Mouse (Mus musculus) v-Abl transformed pro-B cells (cell line): ENCODE results near the gene Idh2.

ENCODE experiments used
- in situ Hi-C, 2 experiments: fragments of 400-800 bp; cut with MboI; formaldehyde crosslinking; loops; one replicate each; pipeline ENCODE4 v1.15.1; 2025; ENCODE audit not compliant: unreplicated experiment in 2 of 2

Idh2 gene

GRCm38 (mm10) chr7:80091004-80091865 is 24.0 kb downstream of the Idh2 start:
- in situ Hi-C loops: loop anchor here in 1 of 2 experiments (5.0 to 25.0 kb wide), 2 partner anchors 41 to 304 kb away; partner anchors contain the start of gene Mesp1

DNA sequence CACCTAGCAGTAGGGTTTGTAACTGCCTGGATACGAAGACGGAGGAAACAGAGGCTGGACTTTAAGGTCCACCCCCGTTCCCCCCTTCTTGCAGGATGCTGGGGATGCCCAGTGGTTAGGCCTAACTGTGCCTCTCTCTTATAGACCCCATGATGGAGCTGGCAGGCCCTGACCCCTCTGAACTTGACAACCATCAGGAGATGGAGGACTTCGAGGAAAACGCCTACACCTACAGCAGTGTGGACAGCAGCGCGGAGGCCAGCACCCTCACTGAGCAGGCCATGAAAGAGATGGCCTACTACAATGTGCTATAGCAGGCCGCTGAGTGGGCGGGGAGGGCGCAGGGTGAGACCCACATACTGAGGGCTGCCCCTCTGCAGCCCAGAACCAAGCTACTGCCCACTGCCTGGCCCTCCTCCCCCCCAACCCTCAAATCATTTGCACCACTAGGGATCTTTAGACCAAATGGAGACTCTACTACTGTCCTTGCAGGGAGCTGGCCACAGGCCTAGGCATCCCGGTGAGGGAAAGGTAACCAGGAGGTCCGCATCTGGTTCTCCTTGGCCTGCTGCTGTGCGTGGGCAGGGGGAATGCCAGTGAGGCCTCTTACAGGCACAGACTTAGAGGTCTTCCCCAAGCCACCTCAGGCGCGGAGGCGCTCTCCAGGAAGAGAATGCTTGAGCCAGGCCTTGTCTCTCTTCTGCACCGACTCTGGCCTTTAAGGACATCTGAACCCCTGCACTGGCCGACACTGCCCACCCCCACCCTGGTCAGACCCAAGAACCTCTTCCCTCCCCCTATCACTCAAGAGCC is 24.8 kb downstream of the Idh2 start:
- in situ Hi-C loops: loop anchor here in 1 of 2 experiments (5.0 to 25.0 kb wide), 2 partner anchors 42 to 303 kb away; partner anchors contain the start of gene Mesp1

GRCm38 (mm10) chr7:80088191-80088590 is 27.0 kb downstream of the Idh2 start:
- in situ Hi-C loops: loop anchor here in 1 of 2 experiments (25.0 kb wide), 1 partner anchor 301 kb away; the partner anchor contains the start of gene Mesp1

DNA sequence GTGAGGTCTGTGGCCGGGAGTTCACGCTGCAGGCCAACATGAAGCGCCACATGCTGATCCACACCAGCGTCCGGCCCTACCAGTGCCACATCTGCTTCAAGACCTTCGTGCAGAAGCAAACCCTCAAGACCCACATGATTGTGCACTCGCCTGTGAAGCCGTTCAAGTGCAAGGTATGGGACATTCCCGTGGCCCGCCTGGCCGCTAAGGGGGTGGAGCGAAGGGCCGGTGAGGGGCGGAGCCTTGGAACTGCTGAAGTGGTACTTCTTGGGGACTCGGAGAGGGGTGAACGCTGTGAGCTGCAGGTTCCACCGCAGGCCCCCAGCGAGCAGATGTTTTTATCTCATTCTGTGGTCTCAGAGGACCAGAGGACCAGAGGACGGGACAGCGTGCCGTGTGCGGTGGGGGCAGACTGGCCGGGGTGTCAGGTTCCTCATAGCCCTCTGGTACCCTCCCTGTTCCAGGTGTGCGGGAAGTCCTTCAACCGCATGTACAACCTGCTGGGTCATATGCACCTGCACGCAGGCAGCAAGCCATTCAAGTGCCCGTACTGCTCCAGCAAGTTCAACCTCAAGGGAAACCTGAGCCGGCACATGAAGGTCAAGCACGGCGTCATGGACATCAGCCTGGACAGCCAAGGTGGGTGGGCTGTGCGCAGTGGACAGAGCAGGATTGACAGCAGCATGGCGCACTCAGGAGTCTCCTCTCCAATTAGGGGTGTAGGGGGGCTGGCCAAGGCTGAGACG is 29.0 kb downstream of the Idh2 start:
- in situ Hi-C loops: loop anchor here in 1 of 2 experiments (25.0 kb wide), 1 partner anchor 299 kb away; the partner anchor contains the start of gene Mesp1

- in situ Hi-C loops: loop anchor here (5.0 to 25.0 kb wide), 3 partner anchors 48 to 297 kb away; partner anchors contain the start of gene Mesp1 (in 1 of the 2)
Measured at GRCm38 (mm10) chr7:80084484-80084931, 30.7 kb downstream of the Idh2 start.

- in situ Hi-C loops: loop anchor here (5.0 to 25.0 kb wide), 3 partner anchors 50 to 295 kb away; partner anchors contain the start of gene Mesp1 (in 1 of the 2)
Measured at GRCm38 (mm10) chr7:80081586-80082554, 33.3 kb downstream of the Idh2 start.

GRCm38 (mm10) chr7:80078792-80079301 is 36.3 kb downstream of the Idh2 start:
- in situ Hi-C loops: loop anchor here in 1 of 2 experiments (25.0 kb wide), 1 partner anchor 292 kb away; the partner anchor contains the start of gene Mesp1

- in situ Hi-C loops: loop anchor here in 1 of 2 experiments (25.0 kb wide), 1 partner anchor 290 kb away; the partner anchor contains the start of gene Mesp1
Measured at GRCm38 (mm10) chr7:80077801-80078200, 37.4 kb downstream of the Idh2 start.

DNA sequence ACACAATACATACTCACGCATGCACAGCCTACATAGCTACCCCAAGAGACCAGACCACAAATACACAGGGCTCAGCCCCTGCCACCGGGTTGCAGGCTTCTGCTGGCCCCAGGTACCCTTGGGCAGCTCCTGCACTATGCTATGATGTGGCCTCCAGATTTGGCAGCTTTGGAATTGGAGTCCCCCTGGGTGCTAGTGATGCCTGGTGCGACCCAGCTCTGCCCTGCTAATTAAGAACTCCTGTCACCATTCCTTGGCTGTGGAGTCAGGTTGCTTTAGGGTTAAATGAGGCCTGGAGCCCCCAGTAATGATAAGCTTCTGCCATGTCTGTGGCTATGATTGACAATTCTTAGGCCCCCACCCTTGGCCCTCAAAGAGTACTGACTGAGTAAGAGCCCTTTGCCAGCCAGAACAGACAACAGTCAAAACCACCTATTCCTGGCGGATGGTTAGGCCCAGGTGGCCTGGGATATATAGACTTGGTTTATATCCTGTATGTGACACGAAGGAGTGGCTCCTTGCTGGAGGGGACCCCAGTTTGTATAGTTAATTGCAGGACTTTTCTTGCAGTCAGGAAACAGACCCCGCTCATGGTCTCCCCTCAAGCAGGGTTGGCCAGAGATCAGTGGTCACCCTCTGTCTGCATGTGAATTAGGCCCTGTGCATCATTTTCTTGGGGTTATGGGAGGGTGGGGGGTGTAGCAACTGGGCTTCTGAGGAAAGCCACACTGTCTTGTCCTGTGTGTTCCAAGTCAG is 38.1 kb downstream of the Idh2 start:
- in situ Hi-C loops: loop anchor here in 1 of 2 experiments (25.0 kb wide), 1 partner anchor 290 kb away; the partner anchor contains the start of gene Mesp1

DNA sequence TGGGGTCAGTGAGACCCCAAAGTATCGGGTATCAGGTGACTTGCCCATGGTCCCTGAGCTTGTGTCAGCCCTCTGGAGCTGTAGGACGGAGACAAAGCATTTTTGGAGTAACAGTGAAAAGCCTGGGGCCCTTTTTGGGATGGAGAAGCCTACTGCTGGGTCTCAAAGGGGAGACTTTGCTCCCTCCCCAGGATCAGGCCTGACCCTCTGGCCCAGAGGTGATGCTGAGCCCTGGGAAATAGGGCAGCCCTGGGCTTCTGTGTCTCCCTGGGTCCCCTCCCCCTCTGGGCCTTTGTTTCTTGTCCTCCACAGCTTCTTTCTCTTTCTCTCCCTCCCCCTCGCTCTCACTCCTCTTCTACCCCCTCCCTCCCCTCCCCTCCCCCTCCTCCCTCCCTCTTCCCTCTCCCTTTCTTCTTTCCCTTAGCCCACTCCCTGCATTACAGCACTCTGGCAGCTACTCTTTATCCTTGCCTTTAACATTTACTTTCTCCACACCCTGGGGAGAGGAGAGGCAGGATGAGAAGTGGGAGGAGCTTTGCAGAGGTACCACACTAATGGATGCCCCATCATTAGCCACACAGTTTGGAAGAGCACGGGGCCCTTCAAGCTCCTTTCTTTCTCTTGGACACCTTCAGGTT is 39.1 kb downstream of the Idh2 start:
- in situ Hi-C loops: loop anchor here in 1 of 2 experiments (25.0 kb wide), 1 partner anchor 289 kb away; the partner anchor contains the start of gene Mesp1

DNA sequence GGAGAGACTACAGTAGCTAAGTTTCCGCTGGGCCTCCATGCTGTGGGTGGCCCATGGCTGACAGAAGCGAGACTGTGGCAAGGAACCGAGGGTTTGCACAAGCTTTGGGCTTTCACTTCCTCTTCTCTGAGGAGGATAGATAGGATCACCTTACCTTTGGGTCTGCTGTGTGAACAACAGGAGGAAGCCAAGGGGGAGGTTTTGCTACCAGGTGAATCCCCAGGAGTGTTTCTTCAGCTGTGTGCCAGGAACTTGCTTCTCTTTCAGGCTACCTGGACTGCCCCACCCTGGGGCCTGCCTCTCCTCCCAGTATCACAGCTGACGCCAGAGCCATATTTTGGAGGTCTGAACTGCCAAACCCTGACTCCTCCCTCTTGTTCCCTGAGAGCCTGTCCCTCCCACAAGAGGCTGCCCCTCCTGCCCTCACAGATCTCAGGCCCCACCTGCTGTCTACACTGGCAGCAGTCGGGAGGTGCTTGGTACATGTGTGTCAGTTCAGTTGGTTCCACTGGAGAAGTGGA is 40.2 kb downstream of the Idh2 start:
- in situ Hi-C loops: loop anchor here in 1 of 2 experiments (25.0 kb wide), 1 partner anchor 288 kb away; the partner anchor contains the start of gene Mesp1

DNA sequence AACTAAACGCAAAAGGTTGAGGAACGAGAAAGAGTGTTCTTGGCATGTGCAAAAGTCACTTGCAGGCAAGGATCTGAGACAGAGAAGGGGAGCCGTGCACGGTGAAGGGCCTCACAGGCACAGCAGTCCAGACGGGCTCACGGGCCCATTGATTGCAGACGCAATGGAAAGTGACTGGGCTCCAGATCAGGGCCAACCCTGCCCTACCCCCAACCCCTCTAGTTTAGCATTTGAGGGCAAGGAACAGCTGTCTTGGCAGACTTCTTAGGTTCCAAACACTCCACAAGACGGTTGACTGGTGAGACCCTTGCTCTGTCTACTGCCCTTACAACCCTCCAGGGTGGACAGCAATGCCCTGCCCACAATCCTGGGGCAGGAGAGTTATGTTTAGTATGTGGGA is 41.7 kb downstream of the Idh2 start:
- in situ Hi-C loops: no loop called here

DNA sequence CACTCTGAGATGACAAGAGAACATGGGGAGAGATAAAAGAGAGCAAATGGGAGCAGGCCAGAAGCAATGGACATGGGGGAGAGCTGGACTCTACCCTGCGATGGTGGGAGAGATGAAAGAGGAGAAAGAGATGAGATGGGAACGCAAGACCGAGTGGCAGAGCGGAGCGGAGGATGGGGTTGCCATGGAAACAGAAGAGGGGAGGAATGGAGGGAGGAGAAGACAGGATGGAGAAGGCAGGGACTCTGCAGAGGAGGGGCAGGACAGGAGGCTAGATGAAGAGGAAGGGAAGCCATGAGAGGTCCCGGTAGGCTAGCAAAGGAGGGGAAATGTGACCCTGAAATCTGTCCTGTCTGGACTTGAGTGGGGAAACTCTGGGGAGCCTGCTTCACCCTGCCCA is 42.9 kb downstream of the Idh2 start:
- in situ Hi-C loops: no loop called here

GRCm38 (mm10) chr7:80071209-80071608 is 44.0 kb downstream of the Idh2 start:
- in situ Hi-C loops: no loop called here

GRCm38 (mm10) chr7:80069615-80070327 is 45.4 kb downstream of the Idh2 start:
- in situ Hi-C loops: no loop called here

GRCm38 (mm10) chr7:80068341-80068740 is 46.9 kb downstream of the Idh2 start:
- in situ Hi-C loops: no loop called here
